Mouse (Mus musculus) intestine, embryonic 16.5 days (tissue): ENCODE results near the gene Ubxn11. TPM values are rescaled to one million over a fixed set of nuclear protein-coding genes. Genes with fewer than 3 reads are reported as not detected.
"Not testable (repeated sequence)": the region's sequence is repeated elsewhere in the genome, so short reads cannot be mapped to it uniquely, and the experiment has no call there.

Source experiments
- ATAC-seq: fragments of 200-750 bp; cut with Nextera tagmentation; 2 replicates; pipeline ENCODE4 v1.8.0; 2017; ENCODE audit warnings: moderate TSS enrichment, moderate library complexity
- H3K27ac ChIP-seq: fragments of 300-500 bp; sonication (generic); 2 replicates; pipeline ENCODE4 v1.5.1; 2014; ENCODE audit warnings: mild to moderate bottlenecking, low read length
- H3K27me3 ChIP-seq: fragments of 300-500 bp; sonication (generic); replicated peaks from 2 replicates; pipeline ENCODE4 v1.6.1; 2014; ENCODE audit warnings: low read length, control low read depth, mixed read lengths; ENCODE audit not compliant: control insufficient read depth, insufficient read depth
- H3K36me3 ChIP-seq: fragments of 300-500 bp; sonication (generic); 2 replicates; pipeline ENCODE4 v1.6.1; 2014; ENCODE audit warnings: low read length, control low read depth; ENCODE audit not compliant: control insufficient read depth, insufficient read depth
- H3K4me1 ChIP-seq: fragments of 300-500 bp; sonication (generic); 2 replicates; pipeline ENCODE4 v1.6.1; 2014; ENCODE audit warnings: low read length, control low read depth, mixed read lengths; ENCODE audit not compliant: control insufficient read depth, insufficient read depth
- H3K4me2 ChIP-seq: fragments of 300-500 bp; sonication (generic); 2 replicates; pipeline ENCODE4 v1.6.1; 2014; ENCODE audit warnings: low read depth, low read length, control low read depth
- H3K4me3 ChIP-seq: fragments of 300-500 bp; sonication (generic); 2 replicates; pipeline ENCODE4 v1.5.1; 2014; ENCODE audit warnings: mild to moderate bottlenecking, low read length
- H3K9ac ChIP-seq: fragments of 300-500 bp; sonication (generic); 2 replicates; pipeline ENCODE4 v1.6.1; 2014; ENCODE audit warnings: low read depth, low read length
- H3K9me3 ChIP-seq: fragments of 300-500 bp; sonication (generic); 2 replicates; pipeline ENCODE4 v1.6.1; 2016; ENCODE audit warnings: low read length, control low read depth; ENCODE audit not compliant: control insufficient read depth
- WGBS: fragments of 180-500 bp; shearing (Covaris S2); extraction: QIAGEN DNeasy Blood & Tissue Kit; methylation state at CpG from one replicate; pipeline ENCODE4 v1.1.7; 2014; 5-methylcytosine and 5-hydroxymethylcytosine counted together
- polyA plus RNA-seq: library from polyadenylated mRNA; unstranded; fragments of >200 nt; fragmentation: Nextera tagmentation; extraction: Ambion mirVana; gene quantifications from 2 replicates; pipeline ENCODE4 v1.2.1, GENCODE M21; 2015

The Ubxn11 gene
- polyA plus RNA-seq, 1 experiment from 2014 or later = 5.6 TPM

DNA sequence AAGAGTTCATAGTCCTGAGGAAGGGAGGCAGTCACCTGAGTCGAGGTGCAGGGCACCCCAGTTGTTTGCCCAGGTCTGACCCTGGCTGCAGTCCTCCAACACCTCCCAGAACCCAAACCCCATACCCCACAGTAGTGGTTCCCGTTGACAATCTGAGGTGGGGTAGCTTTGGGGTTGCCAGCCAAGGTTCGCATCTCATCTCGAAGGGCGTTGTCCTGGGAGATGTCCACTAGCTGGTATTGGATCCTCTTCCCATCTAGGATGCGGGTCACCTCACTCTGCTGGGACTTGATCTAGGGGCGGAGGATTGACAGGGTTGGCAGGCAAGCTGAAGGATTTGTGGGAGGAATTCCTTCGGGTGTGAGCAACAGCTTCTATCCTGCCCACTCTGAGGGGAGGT, 25.4 kb downstream of the Ubxn11 start:
- Histone ChIP-seq H3K4me2 (peak overlapping the region; percentile 90), H3K9me3 (no peaks in the 10 kb centered on the region), H3K4me3 (peak overlapping the region; percentile 87), H3K4me1 (peaks cover 52% of the 10 kb centered on the region), H3K9ac (peak overlapping the region; percentile 92), H3K36me3 (no peaks in the 10 kb centered on the region; the same call in 1 of the 2 replicates), H3K27ac (peak overlapping the region; percentile 88; the same call in 1 of the 2 replicates), H3K27me3 (no peaks in the 10 kb centered on the region)
- WGBS = 56% methylated on average over 8 of the region's 8 CpGs
- no peak for ATAC-seq

DNA sequence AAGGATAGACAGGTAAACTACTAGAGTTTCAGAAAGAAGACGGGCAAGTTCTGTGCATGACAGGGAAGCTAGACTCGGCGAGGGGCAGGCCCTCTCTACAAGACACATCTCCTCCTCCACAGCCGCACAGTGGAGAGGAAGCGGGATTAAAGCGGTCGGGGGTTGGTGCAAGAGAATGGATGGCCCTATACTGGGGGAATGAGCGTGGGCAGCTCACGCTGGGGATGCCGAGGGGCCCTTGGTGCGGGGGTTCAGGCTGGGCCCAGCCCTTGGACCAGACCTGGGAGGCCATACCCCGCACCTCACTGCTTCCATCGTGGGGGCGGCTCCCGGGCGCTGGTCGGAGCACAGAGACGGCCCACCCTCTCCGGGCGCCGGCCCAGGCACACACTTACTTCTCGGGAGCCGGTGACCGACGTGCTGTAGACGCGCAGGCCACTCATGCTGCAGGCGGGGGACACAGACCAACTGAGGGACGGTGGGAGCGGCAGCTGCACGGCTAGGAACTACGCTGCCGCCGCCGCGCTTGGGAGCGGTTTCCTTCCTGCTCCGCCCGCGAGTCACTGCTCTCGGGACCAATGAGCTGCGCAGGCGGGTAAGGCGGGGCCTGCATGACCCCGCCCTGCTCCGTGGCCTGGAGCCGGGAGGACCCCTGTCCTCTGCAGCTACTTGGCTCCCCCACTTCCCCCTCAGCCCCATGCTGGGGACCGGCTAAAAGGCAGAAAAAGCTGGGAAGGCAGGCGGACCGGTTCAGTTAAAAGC, 26.0 kb downstream of the Ubxn11 start, which contains the start of gene Sh3bgrl3:
Gene Sh3bgrl3, minus strand, starts transcription at position 569 of the 762 bp plus-strand sequence.
- ATAC-seq = peak; percentile 95
- Histone ChIP-seq H3K9ac (peak within 1 kb of the TSS; percentile 92), H3K27me3 (no peaks in the 10 kb centered on the region), H3K4me2 (peak within 1 kb of the TSS; percentile 90), H3K4me1 (peaks cover 52% of the 10 kb centered on the region), H3K36me3 (no peaks in the 10 kb centered on the region; the same call in 1 of the 2 replicates), H3K4me3 (peak within 1 kb of the TSS; percentile 87), H3K9me3 (no peaks in the 10 kb centered on the region), H3K27ac (peak within 1 kb of the TSS; percentile 88)
- under 1% methylated on average over 50 of the region's 50 CpGs for WGBS

DNA sequence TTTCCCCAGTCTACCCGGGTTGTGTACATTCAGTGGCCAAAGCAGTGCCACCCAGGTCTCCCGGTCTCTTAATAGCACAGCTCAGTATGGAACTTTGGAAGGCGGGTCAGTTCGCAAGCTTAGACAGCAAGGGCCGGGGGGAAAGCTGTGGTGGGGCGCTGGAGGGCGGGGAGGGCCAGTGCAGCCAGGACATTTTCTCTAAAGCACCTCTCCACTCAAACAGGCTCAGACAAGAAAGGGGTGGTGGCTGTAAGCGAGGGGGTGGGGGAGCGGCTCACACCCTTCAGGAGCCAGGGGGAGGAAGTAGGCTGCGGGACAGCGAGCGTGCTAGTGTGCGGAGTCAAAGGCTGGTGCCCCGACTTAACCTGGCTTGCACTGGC, 26.6 kb downstream of the Ubxn11 start:
- peak overlapping the region; percentile 92 for H3K9ac ChIP-seq
- H3K9me3 ChIP-seq = no peaks in the 10 kb centered on the region
- WGBS = 1% methylated on average over 14 of the region's 14 CpGs
- peak overlapping the region; percentile 88 for H3K27ac ChIP-seq
- peak overlapping the region; percentile 87 for H3K4me3 ChIP-seq
- peak overlapping the region; percentile 90 for H3K4me2 ChIP-seq
- peaks cover 50% of the 10 kb centered on the region for H3K4me1 ChIP-seq
- ATAC-seq = peak; percentile 75
- no peaks in the 10 kb centered on the region; the same call in 1 of the 2 replicates for H3K36me3 ChIP-seq
- no peaks in the 10 kb centered on the region for H3K27me3 ChIP-seq

DNA sequence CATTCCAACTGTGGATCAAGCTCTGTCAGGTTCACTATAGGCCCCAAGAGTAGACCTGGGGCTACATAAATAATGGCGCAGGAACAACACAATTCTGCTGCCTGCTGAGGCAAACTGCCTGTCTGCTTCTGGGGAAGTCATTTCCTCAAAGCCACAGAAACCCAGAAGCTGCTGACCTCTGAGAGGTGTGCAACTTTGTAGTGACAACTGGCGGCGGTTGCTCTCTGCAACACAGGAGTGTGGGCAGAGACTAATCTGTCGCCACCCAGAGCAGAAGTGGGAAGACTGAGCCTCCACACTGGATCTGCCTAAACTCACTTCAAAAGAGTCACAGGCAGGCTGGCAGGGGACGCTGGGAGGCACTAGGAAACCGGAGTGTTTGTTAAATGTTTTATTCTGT, 27.1 kb downstream of the Ubxn11 start:
- ATAC-seq = no peak
- H3K9me3 ChIP-seq = no peaks in the 10 kb centered on the region
- 48% methylated on average over 6 of the region's 6 CpGs for WGBS
- peak overlapping the region; percentile 90 for H3K4me2 ChIP-seq
- peak overlapping the region; percentile 92; the same call in 1 of the 2 replicates for H3K9ac ChIP-seq
- H3K27me3 ChIP-seq = no peaks in the 10 kb centered on the region
- H3K4me1 ChIP-seq = peaks cover 45% of the 10 kb centered on the region
- H3K36me3 ChIP-seq = no peaks in the 10 kb centered on the region; the same call in 1 of the 2 replicates
- H3K27ac ChIP-seq = peak overlapping the region; percentile 88
- peak overlapping the region; percentile 87 for H3K4me3 ChIP-seq

DNA sequence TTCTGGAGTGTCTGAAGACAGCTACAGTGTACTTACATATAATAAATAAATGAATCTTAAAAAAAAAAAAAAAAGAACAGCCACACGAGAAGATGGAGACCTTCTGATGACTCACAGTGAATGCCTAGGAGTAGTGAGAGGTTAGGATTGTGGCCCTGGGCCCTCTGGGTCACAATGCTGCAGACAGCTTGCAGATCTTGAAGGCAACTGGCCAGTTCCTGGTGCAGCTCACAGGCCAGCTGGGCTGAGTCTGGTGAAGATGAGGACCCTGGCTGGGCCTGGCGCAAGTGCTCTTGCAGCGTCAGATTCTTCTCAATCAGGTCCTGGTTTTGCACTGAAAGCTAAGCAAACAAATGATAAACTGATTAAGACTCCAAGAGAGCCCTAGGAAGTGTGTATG, 29.7 kb downstream of the Ubxn11 start:
- H3K4me2 ChIP-seq = no peak overlapping the region
- H3K27ac ChIP-seq = no peak overlapping the region
- H3K4me3 ChIP-seq = no peak overlapping the region

DNA sequence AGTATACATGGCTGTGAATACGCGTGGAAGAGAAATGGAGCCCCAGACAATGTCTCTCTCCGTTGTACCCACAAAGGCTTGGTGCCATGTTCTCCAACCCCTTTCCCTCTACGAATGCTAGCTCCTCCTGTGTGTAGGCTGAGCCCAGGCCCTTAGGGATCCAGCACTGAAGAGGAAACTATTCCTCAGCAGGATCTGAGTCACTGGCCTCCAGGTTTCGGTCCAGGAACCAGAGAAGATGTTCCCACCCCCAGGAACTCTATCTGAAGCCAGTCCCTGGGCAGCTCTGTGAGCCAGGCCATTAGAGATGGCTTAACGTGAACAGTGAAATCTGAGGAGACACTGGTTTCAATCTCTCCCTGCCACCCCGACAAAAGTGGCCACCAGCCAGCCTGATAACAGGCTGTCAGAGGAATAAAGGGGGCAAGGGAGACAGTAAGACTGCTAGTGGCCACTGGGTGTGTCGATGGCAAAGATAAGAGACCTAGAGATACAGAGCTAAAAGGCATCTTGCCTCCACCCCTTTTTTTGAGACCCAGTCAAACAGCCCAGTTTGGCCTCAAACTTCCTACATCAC, 30.2 kb downstream of the Ubxn11 start:
- 73% methylated on average over 8 of the region's 8 CpGs for WGBS
- ATAC-seq = no peak
- no peak overlapping the region for H3K27ac ChIP-seq

More for the DNA sequence above, 29.7 kb downstream of the Ubxn11 start:
- no peak for ATAC-seq
- Histone ChIP-seq H3K27me3 (no peaks in the 10 kb centered on the region), H3K9me3 (no peaks in the 10 kb centered on the region), H3K9ac (no peak overlapping the region), H3K36me3 (no peaks in the 10 kb centered on the region), H3K4me1 (peaks cover 30% of the 10 kb centered on the region)
- WGBS = 70% methylated on average over 3 of the region's 3 CpGs

DNA sequence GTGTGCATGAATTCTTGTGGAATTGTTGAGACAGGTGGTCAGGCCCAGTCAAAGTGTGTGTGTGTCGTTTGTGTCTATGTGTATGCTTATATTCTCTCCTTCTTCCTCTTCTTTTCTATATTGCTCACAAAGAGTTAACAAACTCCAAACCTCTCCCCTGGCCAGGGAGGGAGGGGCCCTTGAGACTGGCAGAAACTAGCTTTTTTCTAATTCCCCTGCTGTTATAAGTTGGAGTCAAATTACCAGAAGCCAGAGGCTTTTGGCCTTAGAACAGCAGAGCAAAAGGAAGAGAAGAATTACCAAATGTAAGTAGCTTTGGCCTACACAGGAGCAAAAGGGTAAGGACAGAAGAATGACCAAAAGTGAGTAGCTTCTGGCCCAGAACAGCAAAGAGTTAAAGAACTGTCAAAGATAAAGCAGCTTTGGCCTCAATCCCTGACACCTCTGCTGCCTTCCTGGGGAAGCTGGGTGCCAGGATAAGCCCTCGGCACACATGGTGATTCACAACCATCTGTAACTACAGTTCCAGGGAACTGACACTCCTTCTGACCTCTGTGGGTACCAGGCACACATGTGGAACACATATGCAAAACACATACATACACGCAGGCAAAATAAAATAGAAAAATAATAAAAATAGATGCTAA, 34.0 kb downstream of the Ubxn11 start:
- no peaks in the 10 kb centered on the region for H3K36me3 ChIP-seq
- 0 out of 2 replicates have a peak, but pooled peaks cover under 1% of the 10 kb centered on the region for H3K4me1 ChIP-seq
- H3K9ac ChIP-seq = no peak overlapping the region
- WGBS = 52% methylated on average over 3 of the region's 3 CpGs
- H3K27ac ChIP-seq = no peak overlapping the region
- no peak for ATAC-seq
- H3K27me3 ChIP-seq = no peaks in the 10 kb centered on the region
- H3K4me2 ChIP-seq = no peak overlapping the region
- no peaks in the 10 kb centered on the region for H3K9me3 ChIP-seq
- H3K4me3 ChIP-seq = no peak overlapping the region

More for the DNA sequence above, 30.2 kb downstream of the Ubxn11 start:
- Histone ChIP-seq H3K36me3 (no peaks in the 10 kb centered on the region), H3K4me3 (no peak overlapping the region), H3K9me3 (no peaks in the 10 kb centered on the region), H3K27me3 (no peaks in the 10 kb centered on the region), H3K9ac (no peak overlapping the region), H3K4me1 (peaks cover 26% of the 10 kb centered on the region), H3K4me2 (no peak overlapping the region)

DNA sequence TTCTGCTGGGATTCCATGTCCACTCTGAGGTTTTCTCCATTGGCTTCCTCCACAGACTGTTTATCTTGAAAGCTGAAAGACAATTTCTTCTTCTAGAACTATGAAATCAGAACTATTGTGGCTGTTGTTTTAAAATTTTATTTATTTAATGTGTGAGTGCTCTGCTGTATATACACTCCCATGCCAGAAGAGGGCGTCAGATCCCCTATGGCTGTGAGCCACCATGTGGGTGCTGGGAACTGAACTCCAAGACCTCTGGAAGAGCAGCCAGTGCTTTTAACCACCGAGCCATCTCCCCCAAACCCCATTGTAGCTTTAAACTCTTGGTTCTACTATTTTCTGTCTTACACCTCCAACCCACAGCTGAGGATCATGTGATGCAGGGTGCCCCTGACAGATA, 36.5 kb downstream of the Ubxn11 start:
- ATAC-seq = no peak
- no peaks in the 10 kb centered on the region for H3K9me3 ChIP-seq
- H3K27ac ChIP-seq = no peak overlapping the region
- no peak overlapping the region for H3K9ac ChIP-seq
- H3K4me1 ChIP-seq = no peaks in the 10 kb centered on the region
- no peaks in the 10 kb centered on the region for H3K27me3 ChIP-seq
- WGBS = 83% methylated on average over 2 of the region's 2 CpGs
- H3K4me3 ChIP-seq = no peak overlapping the region
- no peaks in the 10 kb centered on the region for H3K36me3 ChIP-seq
- H3K4me2 ChIP-seq = no peak overlapping the region

DNA sequence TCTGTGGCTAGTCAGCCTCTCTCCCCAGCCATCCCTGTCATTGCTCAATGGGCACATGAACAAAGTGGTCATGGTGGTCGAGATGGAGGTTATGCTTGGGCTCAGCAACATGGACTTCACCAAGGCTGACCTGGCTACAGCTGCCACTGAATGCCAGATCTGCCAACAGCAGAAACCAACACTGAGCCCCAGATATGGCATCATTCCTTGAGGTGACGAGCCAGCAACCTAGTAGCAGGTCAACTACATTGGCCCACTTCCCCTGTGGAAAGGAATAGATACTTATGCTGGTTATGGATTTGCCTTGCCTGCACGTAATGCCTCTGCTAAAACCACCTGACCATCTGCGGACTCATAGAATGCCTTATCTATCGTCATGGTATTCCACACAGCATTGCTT, 41.9 kb downstream of the Ubxn11 start:
- WGBS = 92% methylated on average over 5 of the region's 5 CpGs
- not testable (repeated sequence) for H3K4me2 ChIP-seq

More for the DNA sequence above, 41.9 kb downstream of the Ubxn11 start:
- not testable (repeated sequence) for H3K9ac ChIP-seq, H3K27ac ChIP-seq, H3K4me3 ChIP-seq, ATAC-seq, H3K4me1 ChIP-seq, H3K36me3 ChIP-seq, H3K27me3 ChIP-seq, H3K9me3 ChIP-seq
